Mouse (Mus musculus) kidney, adult 2 months (tissue): ENCODE measurements at regions not wholly inside any gene's neighbourhood (a gene's known extent, or its start where the extent isn't known, plus 50 kb on each side); places are given as distances from the start of the nearest gene placed in this dataset.

ENCODE experiments used
- CTCF ChIP-seq: fragments of 200-500 bp; conservative IDR thresholded peaks from 2 replicates; pipeline ENCODE4 v1.5.1; 2011; ENCODE audit warnings: low read depth, mild to moderate bottlenecking, control low read depth, low read length, moderate library complexity, mixed read lengths; ENCODE audit not compliant: insufficient read depth, insufficient read length
- POLR2A ChIP-seq: fragments of 200-500 bp; IDR thresholded peaks from one replicate; pipeline ENCODE4 v1.6.1; 2011; ENCODE audit warnings: low read depth, low read length, control low read depth

DNA sequence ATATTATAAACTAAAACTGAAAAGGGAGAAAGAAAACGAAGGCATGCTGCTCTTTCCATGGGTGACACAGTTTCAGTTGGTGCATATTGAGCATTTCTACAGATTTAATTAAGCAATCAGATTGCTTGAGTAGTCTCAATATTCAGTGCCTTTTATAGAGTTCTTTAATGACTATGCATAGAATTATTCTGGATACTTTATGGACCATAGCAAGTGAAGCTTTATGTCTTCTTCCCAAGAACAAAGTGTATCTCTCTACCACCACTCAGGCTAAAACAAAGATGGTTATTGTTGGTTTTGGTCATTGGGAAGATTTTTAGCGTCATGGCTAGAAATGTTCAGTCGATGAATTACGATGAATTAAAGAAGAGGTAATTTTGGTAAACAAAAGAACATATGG lies 311.8 kb upstream of the Ldb2 start:
- no peak for TF ChIP-seq CTCF
- no peak for TF ChIP-seq POLR2A
